ENCODE assay signal across 10 mouse cellular contexts in genomic region chr8:107560820-107561536, GRCm38 (mm10). TPM values are rescaled to one million over a fixed set of nuclear protein-coding genes. Genes with fewer than 3 reads are reported as not detected.
DNase-seq lines count a peak whose midpoint lies in the region; ATAC-seq lines count a peak whose summit lies in the region.
"Had no signal": no experiment of that assay in that cellular context is flagged by ENCODE, and none has a peak within 500 bp of the region (broad histone marks: within the 10 kb centered on the region; RNA-seq: fewer than 3 reads in every experiment).

No protein-coding gene starts in this region.

- H3K36me3 ChIP-seq in heart, embryonic 13.5 days = peaks cover 22% of the 10 kb centered on the region
- peaks cover 25% of the 10 kb centered on the region for H3K36me3 ChIP-seq in embryonic facial prominence, embryonic 13.5 days
- H3K36me3 ChIP-seq in liver, embryonic 13.5 days = peaks cover 18% of the 10 kb centered on the region

- no peak for DNase-seq in heart, adult 9 months (ENCODE audit: low spot score in 2 of 2)
- peak; percentile 47 for DNase-seq in 416B (ENCODE audit: low read depth)
- no peak for DNase-seq in liver, embryonic 13.5 days
- no peak for DNase-seq in layer of hippocampus, postnatal 10 days (ENCODE audit: low spot score in 2 of 2)
- no peak for DNase-seq in gastrocnemius, postnatal 4 days (ENCODE audit: low spot score in 2 of 2)
- no peak for DNase-seq in neural tube, embryonic 10.5 days (ENCODE audit: extremely low spot score, low spot score)
- DNase-seq: cerebellum, adult 11-12 months had no signal

- peaks cover 17% of the 10 kb centered on the region for H3K4me1 ChIP-seq in heart, embryonic 13.5 days
- H3K4me1 ChIP-seq in embryonic facial prominence, embryonic 13.5 days = peaks cover 20% of the 10 kb centered on the region
- H3K4me1 ChIP-seq in liver, embryonic 13.5 days (replicated peaks) = peaks cover 13% of the 10 kb centered on the region

- H3K4me3 ChIP-seq in heart, embryonic 13.5 days = no peak overlapping the region
- H3K4me3 ChIP-seq in embryonic facial prominence, embryonic 13.5 days = peak overlapping the region; percentile 25
- no peak overlapping the region for H3K4me3 ChIP-seq in liver, embryonic 13.5 days (replicated peaks)
- H3K4me3 ChIP-seq: hindbrain, embryonic 15.5 days had no signal

- ATAC-seq in heart, embryonic 13.5 days (ENCODE audit: extremely low read depth, insufficient number of reproducible peaks, low FRiP score, low TSS enrichment) = no peak
- ATAC-seq in embryonic facial prominence, embryonic 13.5 days (ENCODE audit: insufficient number of reproducible peaks, insufficient read depth, low FRiP score, low TSS enrichment, low read depth) = no peak
- ATAC-seq in liver, embryonic 13.5 days (ENCODE audit: low read depth) = peak; percentile 52; the same call in 1 of the 2 replicates

- no peak overlapping the region for H3K27ac ChIP-seq in heart, embryonic 13.5 days (replicated peaks)
- peak overlapping the region; percentile 39 for H3K27ac ChIP-seq in embryonic facial prominence, embryonic 13.5 days
- no peak overlapping the region for H3K27ac ChIP-seq in liver, embryonic 13.5 days
- H3K27ac ChIP-seq: hindbrain, embryonic 15.5 days had no signal

- H3K27me3 ChIP-seq in heart, embryonic 13.5 days (replicated peaks) = no peaks in the 10 kb centered on the region
- H3K27me3 ChIP-seq in embryonic facial prominence, embryonic 13.5 days = no peaks in the 10 kb centered on the region
- H3K27me3 ChIP-seq in liver, embryonic 13.5 days = no peaks in the 10 kb centered on the region
- H3K27me3 ChIP-seq: hindbrain, embryonic 15.5 days had no signal

- peak overlapping the region; percentile 36 for H3K4me2 ChIP-seq in heart, embryonic 13.5 days
- peak overlapping the region; percentile 47 for H3K4me2 ChIP-seq in embryonic facial prominence, embryonic 13.5 days
- peak overlapping the region; percentile 33 for H3K4me2 ChIP-seq in liver, embryonic 13.5 days
- H3K4me2 ChIP-seq: hindbrain, embryonic 15.5 days had no signal

- no peaks in the 10 kb centered on the region for H3K9me3 ChIP-seq in heart, embryonic 13.5 days
- H3K9me3 ChIP-seq in embryonic facial prominence, embryonic 13.5 days = no peaks in the 10 kb centered on the region
- no peaks in the 10 kb centered on the region for H3K9me3 ChIP-seq in liver, embryonic 13.5 days (replicated peaks)
- H3K9me3 ChIP-seq: hindbrain, embryonic 15.5 days had no signal

- peak overlapping the region; percentile 40; the same call in 1 of the 2 replicates for H3K9ac ChIP-seq in heart, embryonic 13.5 days
- H3K9ac ChIP-seq in embryonic facial prominence, embryonic 13.5 days = peak overlapping the region; percentile 51; the same call in 1 of the 2 replicates
- H3K9ac ChIP-seq in liver, embryonic 13.5 days = no peak overlapping the region
- H3K9ac ChIP-seq: hindbrain, embryonic 15.5 days had no signal

- 48% methylated on average over 16 of the region's 16 CpGs for whole genome bisulfite sequencing in heart, embryonic 13.5 days
- WGBS in embryonic facial prominence, embryonic 13.5 days = 29% methylated on average over 16 of the region's 16 CpGs
- WGBS in liver, embryonic 13.5 days (ENCODE audit: insufficient replicate concordance) = 25% methylated on average over 16 of the region's 16 CpGs

RNA-seq across cellular contexts. Expression of gene Psmd7, which starts 27.3 kb away (rescaled TPM):
- polyA plus RNA-seq in heart, embryonic 13.5 days (2015; fragmentation: Nextera tagmentation; extraction: Ambion mirVana) = 176 and 196 TPM in 2 replicates
- polyA plus RNA-seq in embryonic facial prominence, embryonic 13.5 days (2015; fragmentation: Nextera tagmentation; extraction: Ambion mirVana) = 325 and 349 TPM in 2 replicates
- 209 and 225 TPM in 2 replicates for polyA plus RNA-seq in liver, embryonic 13.5 days (2015; fragmentation: Nextera tagmentation; extraction: Ambion mirVana)
- total RNA-seq in layer of hippocampus, postnatal 10 days (2021) = 100 to 1,000 TPM; 112 to 116 TPM
- total RNA-seq in gastrocnemius, postnatal 4 days (2021) = 100 to 1,000 TPM; 121 to 133 TPM
